Comparison of ENCODE assay signal across 21 mouse cellular contexts in the genomic region with DNA sequence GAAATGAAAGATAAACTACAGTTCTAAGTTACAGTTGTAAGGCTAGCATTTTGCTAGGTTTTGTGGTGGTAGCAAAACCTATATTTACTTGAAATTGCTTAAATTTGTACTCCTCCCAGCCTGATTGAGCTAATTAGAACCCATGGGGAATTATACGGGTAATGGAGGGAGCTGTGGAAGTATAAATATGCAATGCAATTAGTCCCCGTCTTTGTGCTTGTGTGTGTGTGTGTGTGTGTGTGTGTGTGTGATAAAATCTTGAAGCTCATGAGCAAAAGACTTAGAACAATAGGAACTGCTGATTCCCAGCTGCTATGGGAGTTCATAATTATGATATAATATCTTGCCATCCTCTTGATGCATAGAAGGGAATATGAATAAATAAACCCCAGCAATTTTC.
DNase-seq lines count a peak whose midpoint lies in the region; ATAC-seq lines count a peak whose summit lies in the region.
"Had no signal": no experiment of that assay in that cellular context is flagged by ENCODE, and none has a peak within 500 bp of the region (broad histone marks: within the 10 kb centered on the region; RNA-seq: fewer than 3 reads in every experiment).

No protein-coding gene starts in this region.

- H3K4me1 ChIP-seq in forebrain, embryonic 15.5 days: no peaks in the 10 kb centered on the region
- H3K4me1 ChIP-seq in forebrain, embryonic 11.5 days (replicated peaks; ENCODE audit: control insufficient read depth, insufficient read depth, low read length): no peaks in the 10 kb centered on the region
- H3K4me1 ChIP-seq in forebrain, embryonic 16.5 days (replicated peaks; ENCODE audit: control insufficient read depth, insufficient read depth, low read length): peaks cover 5% of the 10 kb centered on the region; the same call in 1 of the 2 replicates
- H3K4me1 ChIP-seq: embryonic facial prominence, embryonic 15.5 days; heart, embryonic 13.5 days; hindbrain, embryonic 12.5 days had no signal

- H3K4me2 ChIP-seq in forebrain, embryonic 15.5 days (replicated peaks): no peak overlapping the region
- H3K4me2 ChIP-seq in forebrain, embryonic 11.5 days (ENCODE audit: low read depth, low read length, severe bottlenecking): no peak overlapping the region
- H3K4me2 ChIP-seq in forebrain, embryonic 16.5 days (ENCODE audit: low read length): no peak overlapping the region
- H3K4me2 ChIP-seq: embryonic facial prominence, embryonic 15.5 days; heart, embryonic 13.5 days; hindbrain, embryonic 12.5 days had no signal

- H3K9ac ChIP-seq in forebrain, embryonic 15.5 days (replicated peaks): no peak overlapping the region
- H3K9ac ChIP-seq in forebrain, embryonic 11.5 days (ENCODE audit: low read length): no peak overlapping the region
- H3K9ac ChIP-seq in forebrain, embryonic 16.5 days (replicated peaks; ENCODE audit: low read depth, low read length): no peak overlapping the region
- H3K9ac ChIP-seq: embryonic facial prominence, embryonic 15.5 days; heart, embryonic 13.5 days; hindbrain, embryonic 12.5 days had no signal

- H3K4me3 ChIP-seq in forebrain, embryonic 15.5 days: no peak overlapping the region
- no peak overlapping the region for H3K4me3 ChIP-seq in forebrain, embryonic 11.5 days (ENCODE audit: low read depth, low read length)
- no peak overlapping the region for H3K4me3 ChIP-seq in forebrain, embryonic 16.5 days (replicated peaks; ENCODE audit: low read length)
- H3K4me3 ChIP-seq: embryonic facial prominence, embryonic 15.5 days; erythroblast, embryonic 14.5 days; gastrocnemius, adult 2 months; heart, embryonic 13.5 days; hindbrain, embryonic 12.5 days had no signal

- no peaks in the 10 kb centered on the region for H3K36me3 ChIP-seq in forebrain, embryonic 15.5 days
- H3K36me3 ChIP-seq in forebrain, embryonic 11.5 days (ENCODE audit: control insufficient read depth, insufficient read depth, low read length): no peaks in the 10 kb centered on the region
- H3K36me3 ChIP-seq in forebrain, embryonic 16.5 days (ENCODE audit: control insufficient read depth, insufficient read depth): no peaks in the 10 kb centered on the region
- H3K36me3 ChIP-seq: embryonic facial prominence, embryonic 15.5 days; heart, embryonic 13.5 days; hindbrain, embryonic 12.5 days had no signal

- no peaks in the 10 kb centered on the region for H3K9me3 ChIP-seq in forebrain, embryonic 15.5 days
- no peaks in the 10 kb centered on the region for H3K9me3 ChIP-seq in forebrain, embryonic 11.5 days (ENCODE audit: control insufficient read depth, low read length)
- no peaks in the 10 kb centered on the region for H3K9me3 ChIP-seq in forebrain, embryonic 16.5 days (ENCODE audit: control insufficient read depth, low read length)
- H3K9me3 ChIP-seq: embryonic facial prominence, embryonic 15.5 days; heart, embryonic 13.5 days; hindbrain, embryonic 12.5 days had no signal

- peak; percentile 71 for ATAC-seq in forebrain, embryonic 15.5 days (replicated peaks)
- ATAC-seq in forebrain, embryonic 11.5 days (replicated peaks; ENCODE audit: low FRiP score): no peak
- ATAC-seq in forebrain, embryonic 16.5 days: peak; percentile 85
- ATAC-seq: intestine, embryonic 16.5 days had no signal

- DNase-seq in forebrain, embryonic 11.5 days (ENCODE audit: low spot score): no peak
- peak; percentile 54 for DNase-seq in retina, postnatal 1 day
- DNase-seq in retina, embryonic 14.5 days (ENCODE audit: low spot score): no peak
- DNase-seq in layer of hippocampus, adult 18-20 months (ENCODE audit: low spot score in 2 of 2): no peak
- DNase-seq: adrenal gland, adult 8-10 months; adrenal gland, postnatal 36 days; cerebellum, adult 18-20 months; cerebellum, adult 9-11 months; cerebellum, postnatal 36 days; gastrocnemius, adult 2 months; gastrocnemius, postnatal 36 days; heart, adult 11 months; heart, postnatal 36 days; kidney, adult 2 months had no signal

- no peak overlapping the region for H3K27ac ChIP-seq in forebrain, embryonic 15.5 days (replicated peaks)
- H3K27ac ChIP-seq in forebrain, embryonic 11.5 days (ENCODE audit: low read depth, low read length): no peak overlapping the region
- no peak overlapping the region for H3K27ac ChIP-seq in forebrain, embryonic 16.5 days (ENCODE audit: low read length)
- H3K27ac ChIP-seq: embryonic facial prominence, embryonic 15.5 days; gastrocnemius, adult 2 months; heart, embryonic 13.5 days; hindbrain, embryonic 12.5 days had no signal

- H3K27me3 ChIP-seq in forebrain, embryonic 15.5 days: no peaks in the 10 kb centered on the region
- H3K27me3 ChIP-seq in forebrain, embryonic 11.5 days (ENCODE audit: control insufficient read depth, insufficient read depth, low read length): no peaks in the 10 kb centered on the region
- no peaks in the 10 kb centered on the region for H3K27me3 ChIP-seq in forebrain, embryonic 16.5 days (replicated peaks; ENCODE audit: control insufficient read depth, insufficient read depth, low read length)
- H3K27me3 ChIP-seq: embryonic facial prominence, embryonic 15.5 days; heart, embryonic 13.5 days; hindbrain, embryonic 12.5 days had no signal

- WGBS in forebrain, embryonic 15.5 days: 18% methylated on average over 2 of the region's 2 CpGs
- WGBS in forebrain, embryonic 11.5 days: 73% methylated on average over 2 of the region's 2 CpGs
- WGBS in forebrain, embryonic 16.5 days: 20% methylated on average over 2 of the region's 2 CpGs
